Mouse (Mus musculus) liver, embryonic 15.5 days (tissue): ENCODE data around the gene Olfr705. TPM values are rescaled to one million over a fixed set of nuclear protein-coding genes. Genes with fewer than 3 reads are reported as not detected.
"Not testable (repeated sequence)": the region's sequence is repeated elsewhere in the genome, so short reads cannot be mapped to it uniquely, and the experiment has no call there.

Experiments
- ATAC-seq: fragments of 200-750 bp; cut with Nextera tagmentation; 2 replicates; pipeline ENCODE4 v1.8.0; 2017; ENCODE audit warnings: moderate number of reproducible peaks, mild to moderate bottlenecking, moderate library complexity; ENCODE audit not compliant: insufficient read depth
- H3K27ac ChIP-seq: fragments of 300-500 bp; sonication (generic); replicated peaks from 2 replicates; pipeline ENCODE4 v1.5.1; 2015; ENCODE audit warnings: mild to moderate bottlenecking, inconsistent platforms
- H3K27me3 ChIP-seq: fragments of 300-500 bp; sonication (generic); 2 replicates; pipeline ENCODE4 v1.6.1; 2015; ENCODE audit warnings: mild to moderate bottlenecking, inconsistent platforms
- H3K36me3 ChIP-seq: fragments of 300-500 bp; sonication (generic); replicated peaks from 2 replicates; pipeline ENCODE4 v1.6.1; 2015; ENCODE audit warnings: moderate library complexity, mild to moderate bottlenecking, inconsistent platforms
- H3K4me1 ChIP-seq: fragments of 300-500 bp; sonication (generic); replicated peaks from 2 replicates; pipeline ENCODE4 v1.6.1; 2015; ENCODE audit warnings: inconsistent platforms
- H3K4me2 ChIP-seq: fragments of 300-500 bp; sonication (generic); 2 replicates; pipeline ENCODE4 v1.6.1; 2015; ENCODE audit warnings: moderate library complexity, mild to moderate bottlenecking, inconsistent platforms
- H3K4me3 ChIP-seq: fragments of 300-500 bp; sonication (generic); replicated peaks from 2 replicates; pipeline ENCODE4 v1.5.1; 2015; ENCODE audit warnings: mild to moderate bottlenecking, inconsistent platforms
- H3K9ac ChIP-seq: fragments of 300-500 bp; sonication (generic); 2 replicates; pipeline ENCODE4 v1.6.1; 2015; ENCODE audit warnings: moderate library complexity, mild to moderate bottlenecking, inconsistent platforms
- H3K9me3 ChIP-seq: fragments of 300-500 bp; sonication (generic); replicated peaks from 2 replicates; pipeline ENCODE4 v1.6.1; 2016; ENCODE audit warnings: inconsistent platforms
- WGBS: fragments of 180-500 bp; shearing (Covaris S2); methylation state at CpG from one replicate; pipeline ENCODE4 v1.1.7; 2015; ENCODE audit warnings: mixed read lengths; ENCODE audit not compliant: insufficient replicate concordance; 5-methylcytosine and 5-hydroxymethylcytosine counted together
- polyA plus RNA-seq: library from polyadenylated mRNA; unstranded; fragments of >200 nt; fragmentation: Nextera tagmentation; extraction: Ambion mirVana; gene quantifications from 2 replicates; pipeline ENCODE4 v1.2.1, GENCODE M21; 2015

Olfr705 gene
- not detected in 2 replicates for polyA plus RNA-seq

DNA sequence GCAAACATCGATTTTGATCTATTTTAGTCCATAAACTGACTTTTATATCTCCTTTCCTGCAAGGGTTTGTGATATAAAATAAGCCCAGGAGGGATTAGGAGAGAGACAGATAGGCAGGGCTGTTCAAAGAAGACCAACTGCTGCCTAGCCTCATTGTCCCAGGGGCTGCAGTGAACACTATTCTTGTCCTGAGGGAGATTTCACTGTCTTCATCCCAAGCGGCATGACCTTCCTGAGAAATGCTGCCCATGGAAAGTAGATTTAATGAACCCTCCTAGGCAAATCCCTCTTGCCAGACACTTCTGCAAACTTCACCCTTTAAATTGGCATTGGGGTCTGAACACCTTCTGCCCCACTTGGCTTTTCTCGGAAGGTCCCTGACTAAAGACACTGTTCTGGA is at the start of gene Olfr705:
TSS of gene Olfr705 (minus strand) at position 101 of the 400 bp plus-strand sequence.
- 50% methylated on average over 3 of the region's 3 CpGs for WGBS
- ATAC-seq: no peak
- H3K36me3 ChIP-seq: no peaks in the 10 kb centered on the region
- H3K4me2 ChIP-seq: no peak within 1 kb of the TSS
- no peak within 1 kb of the TSS for H3K9ac ChIP-seq
- no peak within 1 kb of the TSS for H3K27ac ChIP-seq
- H3K9me3 ChIP-seq: no peaks in the 10 kb centered on the region
- no peak within 1 kb of the TSS for H3K4me3 ChIP-seq
- H3K4me1 ChIP-seq: no peaks in the 10 kb centered on the region
- no peaks in the 10 kb centered on the region for H3K27me3 ChIP-seq

GRCm38 (mm10) chr7:106920961-106921360 is 44.3 kb upstream of the Olfr705 start:
- 73% methylated on average over 7 of the region's 7 CpGs for WGBS
- not testable (repeated sequence) for ATAC-seq, H3K4me3 ChIP-seq, H3K9ac ChIP-seq, H3K4me1 ChIP-seq, H3K9me3 ChIP-seq, H3K36me3 ChIP-seq, H3K4me2 ChIP-seq, H3K27ac ChIP-seq, H3K27me3 ChIP-seq

DNA sequence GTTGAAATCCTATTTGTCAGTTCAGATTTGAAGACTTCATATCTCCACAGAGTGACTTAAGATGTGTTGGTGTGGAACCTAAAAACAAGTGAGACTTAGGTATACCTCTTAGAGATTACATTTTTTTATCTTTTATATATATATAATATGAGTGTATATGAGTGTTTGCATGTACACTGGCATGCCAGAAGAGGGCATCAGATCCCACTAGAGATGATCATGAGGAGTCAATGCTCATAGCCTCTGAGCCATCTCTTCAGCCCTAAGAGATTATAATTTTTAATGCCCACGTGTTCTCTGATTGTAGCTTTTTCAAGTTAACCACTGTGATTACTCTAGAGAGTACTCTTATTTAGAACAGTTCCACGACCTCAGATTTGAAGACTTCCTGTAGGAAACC is 31.0 kb upstream of the Olfr705 start, which contains the start of gene Olfr1532-ps1:
TSS of gene Olfr1532-ps1 (plus strand) at position 326 of the 400 bp plus-strand sequence.
- Histone ChIP-seq H3K4me3 (no peak within 1 kb of the TSS), H3K36me3 (no peaks in the 10 kb centered on the region), H3K9ac (no peak within 1 kb of the TSS), H3K9me3 (no peaks in the 10 kb centered on the region), H3K27ac (no peak within 1 kb of the TSS), H3K27me3 (no peaks in the 10 kb centered on the region), H3K4me2 (no peak within 1 kb of the TSS), H3K4me1 (no peaks in the 10 kb centered on the region)
- ATAC-seq: no peak
- 42% methylated on average over 2 of the region's 2 CpGs for WGBS

GRCm38 (mm10) chr7:106901141-106901540 is 24.4 kb upstream of the Olfr705 start, which contains the start of gene Olfr707:
Gene Olfr707, minus strand, starts transcription at chr7:106901241.
- ATAC-seq, H3K27ac ChIP-seq, H3K4me1 ChIP-seq, H3K9ac ChIP-seq, H3K36me3 ChIP-seq, H3K4me3 ChIP-seq, H3K4me2 ChIP-seq, H3K27me3 ChIP-seq, H3K9me3 ChIP-seq: not testable (repeated sequence)
- 50% methylated on average over 3 of the region's 3 CpGs for WGBS

DNA sequence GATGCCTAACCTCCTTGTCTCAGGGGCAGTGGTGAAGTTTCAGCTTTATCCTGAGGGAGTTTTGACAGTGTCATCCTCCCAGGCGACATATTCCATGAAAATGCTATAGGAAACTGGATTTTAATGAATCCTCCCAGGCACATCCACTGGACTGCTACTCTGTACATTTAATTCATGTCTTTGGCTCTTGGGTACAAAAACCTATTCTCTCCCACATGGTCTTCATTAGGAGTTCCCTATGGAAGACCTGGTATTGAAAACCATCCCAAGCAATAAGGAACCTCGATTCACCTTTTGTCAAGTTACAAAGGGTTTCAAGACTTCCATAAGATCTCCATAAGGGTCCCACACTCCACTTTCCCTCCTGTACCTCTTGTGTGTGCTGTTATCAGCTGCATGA is 11.4 kb upstream of the Olfr705 start, which contains the start of gene Olfr706:
TSS of gene Olfr706 (minus strand) at position 101 of the 400 bp plus-strand sequence.
- no peaks in the 10 kb centered on the region for H3K36me3 ChIP-seq
- 61% methylated on average over 2 of the region's 2 CpGs for WGBS
- H3K4me1 ChIP-seq: no peaks in the 10 kb centered on the region
- no peak within 1 kb of the TSS for H3K4me2 ChIP-seq
- no peak within 1 kb of the TSS for H3K9ac ChIP-seq
- no peak for ATAC-seq
- no peaks in the 10 kb centered on the region for H3K9me3 ChIP-seq
- no peak within 1 kb of the TSS for H3K27ac ChIP-seq
- no peaks in the 10 kb centered on the region for H3K27me3 ChIP-seq
- H3K4me3 ChIP-seq: no peak within 1 kb of the TSS

- Histone ChIP-seq H3K9ac (no peak within 1 kb of the TSS), H3K9me3 (no peaks in the 10 kb centered on the region), H3K27ac (no peak within 1 kb of the TSS), H3K4me1 (no peaks in the 10 kb centered on the region), H3K27me3 (no peaks in the 10 kb centered on the region), H3K4me2 (no peak within 1 kb of the TSS), H3K36me3 (no peaks in the 10 kb centered on the region), H3K4me3 (no peak within 1 kb of the TSS)
- no peak for ATAC-seq
These were observed 13.8 kb downstream of the Olfr705 start, which contains the start of gene Olfr704 for GRCm38 (mm10) chr7:106862885-106863284. Gene Olfr704, plus strand, starts transcription at chr7:106863185.

DNA sequence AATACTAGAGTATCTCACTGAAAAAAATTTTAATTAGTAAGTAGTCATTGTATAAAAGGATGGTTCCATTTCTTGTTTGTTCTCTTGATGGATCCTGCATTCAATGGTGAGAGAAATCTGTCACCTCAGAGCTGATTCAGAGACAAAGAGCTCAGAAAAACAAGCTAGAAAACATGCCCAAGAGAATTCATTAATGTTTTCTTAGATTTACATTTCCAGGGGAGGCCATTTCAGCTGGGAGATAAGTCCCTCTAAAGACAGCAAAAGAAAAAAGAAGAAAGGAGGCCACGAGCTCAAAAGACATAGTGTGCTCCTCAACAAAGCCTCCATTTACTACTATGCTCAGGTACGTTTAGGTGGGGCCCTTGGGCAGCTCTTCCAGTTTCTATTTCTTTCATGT is 33.6 kb downstream of the Olfr705 start, which contains the start of gene Olfr703:
TSS of gene Olfr703 (plus strand) at position 301 of the 400 bp plus-strand sequence.
- H3K27me3 ChIP-seq: no peaks in the 10 kb centered on the region
- H3K4me3 ChIP-seq: no peak within 1 kb of the TSS
- WGBS: 44% methylated on average over 2 of the region's 2 CpGs
- no peaks in the 10 kb centered on the region for H3K9me3 ChIP-seq
- no peak within 1 kb of the TSS for H3K27ac ChIP-seq
- no peaks in the 10 kb centered on the region for H3K4me1 ChIP-seq
- ATAC-seq: no peak
- H3K4me2 ChIP-seq: no peak within 1 kb of the TSS
- no peaks in the 10 kb centered on the region for H3K36me3 ChIP-seq
- H3K9ac ChIP-seq: no peak within 1 kb of the TSS

- Histone ChIP-seq H3K36me3 (no peaks in the 10 kb centered on the region), H3K4me1 (no peaks in the 10 kb centered on the region), H3K4me2 (no peak within 1 kb of the TSS), H3K9me3 (no peaks in the 10 kb centered on the region), H3K4me3 (no peak within 1 kb of the TSS), H3K27ac (no peak within 1 kb of the TSS), H3K27me3 (no peaks in the 10 kb centered on the region), H3K9ac (no peak within 1 kb of the TSS)
- no peak for ATAC-seq
These were observed 42.9 kb downstream of the Olfr705 start, which contains the start of gene Olfr702 for GRCm38 (mm10) chr7:106833793-106834192. Gene Olfr702, minus strand, starts transcription at chr7:106833893.

Other genes starting within 250 kb of the Olfr705 start
- not detected in 2 replicates for gene Olfr693, start 196.3 kb downstream of the Olfr705 start, polyA plus RNA-seq
- gene Olfr694, start 185.1 kb downstream of the Olfr705 start, polyA plus RNA-seq: not detected in 2 replicates
- gene Olfr695, start 160.5 kb downstream of the Olfr705 start, polyA plus RNA-seq: not detected in 2 replicates
- gene Olfr697, start 134.4 kb downstream of the Olfr705 start, polyA plus RNA-seq: not detected in 2 replicates
- gene Olfr698, start 121.5 kb downstream of the Olfr705 start, polyA plus RNA-seq: not detected in 2 replicates
- gene Olfr699, start 83.7 kb downstream of the Olfr705 start, polyA plus RNA-seq: not detected in 2 replicates
- not detected in 2 replicates for gene Olfr700, start 68.1 kb downstream of the Olfr705 start, polyA plus RNA-seq
- gene Olfr701, start 62.8 kb downstream of the Olfr705 start, polyA plus RNA-seq: not detected in 2 replicates
- not detected in 2 replicates for gene Olfr702, start 43.0 kb downstream of the Olfr705 start, polyA plus RNA-seq
- gene Olfr703, start 33.5 kb downstream of the Olfr705 start, polyA plus RNA-seq: not detected in 2 replicates
- not detected in 2 replicates for gene Olfr704, start 13.7 kb downstream of the Olfr705 start, polyA plus RNA-seq
- gene Olfr706, start 11.3 kb upstream of the Olfr705 start, polyA plus RNA-seq: not detected in 2 replicates
- not detected in 2 replicates for gene Olfr707, start 24.4 kb upstream of the Olfr705 start, polyA plus RNA-seq
- not detected in 2 replicates for gene Olfr1532-ps1, start 31.1 kb upstream of the Olfr705 start, polyA plus RNA-seq
- gene Olfr709-ps1, start 55.3 kb upstream of the Olfr705 start, polyA plus RNA-seq: not detected in 2 replicates
- gene Olfr710, start 71.4 kb upstream of the Olfr705 start, polyA plus RNA-seq: not detected in 2 replicates
- gene Olfr6, start 87.0 kb upstream of the Olfr705 start, polyA plus RNA-seq: not detected in 2 replicates
- not detected in 2 replicates for gene Olfr711, start 98.6 kb upstream of the Olfr705 start, polyA plus RNA-seq
- not detected in 2 replicates for gene Olfr2, start 129.2 kb upstream of the Olfr705 start, polyA plus RNA-seq
- gene Olfr713, start 154.3 kb upstream of the Olfr705 start, polyA plus RNA-seq: not detected in 2 replicates
- not detected in 2 replicates for gene Olfr714, start 194.1 kb upstream of the Olfr705 start, polyA plus RNA-seq
- gene Olfr17, start 216.3 kb upstream of the Olfr705 start, polyA plus RNA-seq: not detected in 2 replicates
- gene Olfr715b, start 233.5 kb upstream of the Olfr705 start, polyA plus RNA-seq: not detected in 2 replicates